Mouse (Mus musculus) embryonic facial prominence, embryonic 12.5 days (tissue): ENCODE data around the gene Ptprq. TPM values are rescaled to one million over a fixed set of nuclear protein-coding genes. Genes with fewer than 3 reads are reported as not detected.

Experiments
- ATAC-seq: fragments of 200-750 bp; cut with Nextera tagmentation; 2 replicates; pipeline ENCODE4 v1.8.0; 2017; ENCODE audit not compliant: insufficient number of reproducible peaks, insufficient read depth, low FRiP score, low TSS enrichment
- H3K27ac ChIP-seq: fragments of 300-500 bp; sonication (generic); 2 replicates; pipeline ENCODE4 v1.5.1; 2016; ENCODE audit warnings: mild to moderate bottlenecking
- H3K27me3 ChIP-seq: fragments of 300-500 bp; sonication (generic); 2 replicates; pipeline ENCODE4 v1.6.1; 2016; ENCODE audit warnings: mild to moderate bottlenecking, moderate library complexity
- H3K36me3 ChIP-seq: fragments of 300-500 bp; sonication (generic); 2 replicates; pipeline ENCODE4 v1.6.1; 2016; ENCODE audit warnings: mild to moderate bottlenecking
- H3K4me1 ChIP-seq: fragments of 300-500 bp; sonication (generic); 2 replicates; pipeline ENCODE4 v1.6.1; 2016
- H3K4me2 ChIP-seq: fragments of 300-500 bp; sonication (generic); replicated peaks from 2 replicates; pipeline ENCODE4 v1.6.1; 2016; ENCODE audit warnings: mild to moderate bottlenecking, moderate library complexity
- H3K4me3 ChIP-seq: fragments of 300-500 bp; sonication (generic); 2 replicates; pipeline ENCODE4 v1.5.1; 2016; ENCODE audit warnings: mild to moderate bottlenecking
- H3K9ac ChIP-seq: fragments of 300-500 bp; sonication (generic); 2 replicates; pipeline ENCODE4 v1.6.1; 2016; ENCODE audit warnings: mild to moderate bottlenecking, moderate library complexity
- H3K9me3 ChIP-seq: fragments of 300-500 bp; sonication (generic); 2 replicates; pipeline ENCODE4 v1.6.1; 2016; ENCODE audit warnings: mild to moderate bottlenecking, moderate library complexity
- WGBS: fragments of 180-500 bp; shearing (Covaris S2); methylation state at CpG from one replicate; pipeline ENCODE4 v1.1.7; 2016; 5-methylcytosine and 5-hydroxymethylcytosine counted together
- polyA plus RNA-seq: library from polyadenylated mRNA; unstranded; fragments of >200 nt; fragmentation: Nextera tagmentation; extraction: Ambion mirVana; gene quantifications from 2 replicates; pipeline ENCODE4 v1.2.1, GENCODE M21; 2016

The Ptprq gene
- polyA plus RNA-seq, 1 experiment from 2014 or later: 0.17 TPM

DNA sequence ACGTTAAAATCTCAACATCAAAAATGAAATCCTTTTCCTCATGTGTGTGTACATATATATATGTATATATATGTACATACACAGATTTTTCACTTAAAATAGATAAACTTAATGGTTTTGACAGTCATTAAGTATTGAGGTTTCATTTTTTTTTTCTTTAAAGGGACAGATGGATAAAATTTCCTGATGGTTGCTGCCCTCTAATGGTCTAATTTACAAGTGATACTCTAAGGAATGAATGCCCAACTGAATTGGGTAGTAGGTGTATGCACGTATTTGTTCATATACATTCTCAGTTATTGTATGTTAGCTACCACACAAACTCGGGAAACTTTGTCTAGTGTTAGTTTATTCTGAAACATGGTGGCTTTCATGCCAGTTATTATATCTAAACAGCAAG, 15.4 kb downstream of the Ptprq start:
- H3K27ac ChIP-seq: no peak overlapping the region
- no peak overlapping the region for H3K9ac ChIP-seq
- no peaks in the 10 kb centered on the region for H3K27me3 ChIP-seq
- H3K4me1 ChIP-seq: no peaks in the 10 kb centered on the region
- 50% methylated on average over 3 of the region's 3 CpGs for WGBS
- no peak overlapping the region for H3K4me3 ChIP-seq
- ATAC-seq: no peak
- H3K36me3 ChIP-seq: no peaks in the 10 kb centered on the region
- no peak overlapping the region for H3K4me2 ChIP-seq
- H3K9me3 ChIP-seq: no peaks in the 10 kb centered on the region

DNA sequence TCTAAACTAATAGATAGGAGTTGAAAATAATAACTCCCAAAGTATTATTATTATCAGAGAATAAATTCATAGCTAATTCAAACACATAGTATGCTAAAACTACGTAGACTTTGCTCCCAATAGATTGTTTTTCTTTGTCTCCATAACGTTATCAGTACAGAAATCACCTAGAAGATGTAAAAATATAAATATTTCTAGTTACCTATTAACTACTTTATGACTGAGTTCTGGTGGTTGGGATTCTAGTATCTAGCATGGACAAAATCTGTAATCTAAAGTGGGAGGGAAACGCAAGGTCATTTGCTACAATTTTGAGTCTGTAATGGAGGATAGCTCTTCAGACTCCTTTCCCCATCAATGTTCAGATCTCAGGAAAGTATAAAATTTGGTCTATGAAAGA, 18.9 kb downstream of the Ptprq start:
- H3K9me3 ChIP-seq: no peaks in the 10 kb centered on the region
- H3K4me1 ChIP-seq: no peaks in the 10 kb centered on the region
- H3K27me3 ChIP-seq: no peaks in the 10 kb centered on the region
- WGBS: 86% methylated on average over 3 of the region's 3 CpGs
- H3K4me3 ChIP-seq: no peak overlapping the region
- H3K27ac ChIP-seq: no peak overlapping the region
- no peak overlapping the region for H3K9ac ChIP-seq
- H3K36me3 ChIP-seq: no peaks in the 10 kb centered on the region
- no peak overlapping the region for H3K4me2 ChIP-seq
- ATAC-seq: no peak

DNA sequence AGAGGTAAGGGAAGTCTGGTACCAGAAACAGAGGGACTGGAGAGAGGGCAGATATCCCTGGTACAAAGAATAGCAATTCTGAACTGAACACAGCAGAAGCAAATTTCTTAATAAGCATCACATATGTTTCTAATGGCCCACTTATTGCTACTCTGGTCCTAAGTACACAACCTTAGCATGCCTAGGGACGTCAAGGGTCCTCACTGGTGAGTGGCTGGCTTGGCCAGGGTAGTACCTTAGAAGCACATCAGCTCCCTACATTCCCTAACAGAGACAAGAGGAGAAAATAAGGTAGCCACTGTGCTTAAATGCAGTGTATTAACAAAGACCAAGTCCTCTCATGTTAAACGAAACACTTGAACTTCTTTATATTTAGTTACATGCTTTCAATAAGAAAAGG, 21.1 kb downstream of the Ptprq start:
- WGBS: 61% methylated on average over 2 of the region's 2 CpGs
- no peak overlapping the region for H3K4me3 ChIP-seq
- ATAC-seq: no peak

DNA sequence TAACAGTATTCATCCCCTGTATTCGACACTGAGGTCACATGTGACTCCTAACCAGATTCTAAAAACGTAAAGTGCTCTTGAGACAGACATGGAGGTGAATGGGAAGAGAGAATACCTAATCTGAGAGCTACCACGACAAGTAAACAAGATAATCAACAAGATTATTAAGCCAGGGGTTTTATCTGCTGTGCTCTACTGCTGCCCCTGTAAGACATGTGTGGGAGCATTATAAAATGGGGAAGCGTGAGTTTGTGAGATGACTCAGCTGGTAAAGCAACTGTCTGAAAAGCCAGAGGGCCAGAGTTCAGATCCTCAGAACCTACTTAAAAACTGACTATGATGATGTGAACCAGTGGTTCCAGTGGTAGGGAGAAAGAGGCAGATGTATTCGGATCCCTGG, 22.7 kb downstream of the Ptprq start:
- no peak overlapping the region for H3K4me3 ChIP-seq
- H3K27me3 ChIP-seq: no peaks in the 10 kb centered on the region
- H3K4me2 ChIP-seq: no peak overlapping the region
- H3K9me3 ChIP-seq: no peaks in the 10 kb centered on the region
- no peak overlapping the region for H3K27ac ChIP-seq
- no peaks in the 10 kb centered on the region for H3K4me1 ChIP-seq
- H3K9ac ChIP-seq: no peak overlapping the region
- 78% methylated on average over 5 of the region's 5 CpGs for WGBS
- ATAC-seq: no peak
- no peaks in the 10 kb centered on the region for H3K36me3 ChIP-seq

More for the DNA sequence above, 21.1 kb downstream of the Ptprq start:
- Histone ChIP-seq H3K36me3 (no peaks in the 10 kb centered on the region), H3K27me3 (no peaks in the 10 kb centered on the region), H3K9ac (no peak overlapping the region), H3K4me2 (no peak overlapping the region), H3K27ac (no peak overlapping the region), H3K9me3 (no peaks in the 10 kb centered on the region), H3K4me1 (no peaks in the 10 kb centered on the region)

DNA sequence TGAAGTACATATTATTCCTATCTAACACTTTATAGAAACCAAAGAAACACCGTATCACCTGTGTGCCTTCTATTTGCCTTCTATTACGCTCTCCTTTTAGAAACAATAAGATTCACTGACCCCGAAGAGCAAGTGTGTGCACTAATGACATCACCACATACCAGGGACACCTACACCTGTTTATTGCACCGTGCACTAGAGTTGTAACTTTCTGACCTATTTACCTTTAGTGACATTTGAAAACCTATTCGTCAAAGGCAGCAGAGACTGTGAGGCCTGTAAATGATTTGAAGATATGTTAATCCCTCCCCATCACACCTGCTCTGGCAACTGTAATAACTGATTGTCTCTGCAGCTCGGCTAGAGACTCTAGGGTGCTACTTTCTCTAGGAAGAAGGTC, 32.5 kb downstream of the Ptprq start:
- H3K4me3 ChIP-seq: no peak overlapping the region
- no peaks in the 10 kb centered on the region for H3K36me3 ChIP-seq
- H3K27me3 ChIP-seq: no peaks in the 10 kb centered on the region
- H3K9me3 ChIP-seq: no peaks in the 10 kb centered on the region
- 74% methylated on average over 6 of the region's 6 CpGs for WGBS
- H3K27ac ChIP-seq: no peak overlapping the region
- H3K4me2 ChIP-seq: no peak overlapping the region
- no peaks in the 10 kb centered on the region for H3K4me1 ChIP-seq
- H3K9ac ChIP-seq: no peak overlapping the region
- ATAC-seq: no peak

DNA sequence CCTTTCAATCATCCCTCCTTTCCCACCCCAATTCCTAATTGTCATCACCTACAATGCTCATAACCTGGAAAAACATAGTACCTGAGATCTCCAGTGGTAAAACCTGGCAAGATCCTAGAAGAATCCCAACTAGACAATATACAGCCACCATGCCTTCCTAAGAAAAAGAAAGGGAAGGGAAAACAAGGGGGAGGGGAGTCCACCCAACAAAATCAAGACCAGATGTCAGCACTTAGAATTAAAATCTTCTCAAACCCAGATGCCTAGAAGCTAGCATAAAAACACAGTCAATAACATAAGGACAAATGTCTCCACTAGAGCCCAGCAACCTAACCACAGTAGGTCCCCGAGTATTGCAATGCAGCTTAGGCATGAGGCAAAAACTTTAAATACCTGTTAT, 43.9 kb downstream of the Ptprq start:
- H3K4me1 ChIP-seq: peaks cover 6% of the 10 kb centered on the region
- no peak overlapping the region for H3K4me2 ChIP-seq
- no peaks in the 10 kb centered on the region for H3K9me3 ChIP-seq
- WGBS: 31% methylated on average over 1 of the region's 1 CpGs
- no peak overlapping the region for H3K4me3 ChIP-seq
- no peaks in the 10 kb centered on the region for H3K36me3 ChIP-seq
- no peak overlapping the region for H3K9ac ChIP-seq
- no peak overlapping the region for H3K27ac ChIP-seq
- no peaks in the 10 kb centered on the region for H3K27me3 ChIP-seq
- ATAC-seq: no peak

DNA sequence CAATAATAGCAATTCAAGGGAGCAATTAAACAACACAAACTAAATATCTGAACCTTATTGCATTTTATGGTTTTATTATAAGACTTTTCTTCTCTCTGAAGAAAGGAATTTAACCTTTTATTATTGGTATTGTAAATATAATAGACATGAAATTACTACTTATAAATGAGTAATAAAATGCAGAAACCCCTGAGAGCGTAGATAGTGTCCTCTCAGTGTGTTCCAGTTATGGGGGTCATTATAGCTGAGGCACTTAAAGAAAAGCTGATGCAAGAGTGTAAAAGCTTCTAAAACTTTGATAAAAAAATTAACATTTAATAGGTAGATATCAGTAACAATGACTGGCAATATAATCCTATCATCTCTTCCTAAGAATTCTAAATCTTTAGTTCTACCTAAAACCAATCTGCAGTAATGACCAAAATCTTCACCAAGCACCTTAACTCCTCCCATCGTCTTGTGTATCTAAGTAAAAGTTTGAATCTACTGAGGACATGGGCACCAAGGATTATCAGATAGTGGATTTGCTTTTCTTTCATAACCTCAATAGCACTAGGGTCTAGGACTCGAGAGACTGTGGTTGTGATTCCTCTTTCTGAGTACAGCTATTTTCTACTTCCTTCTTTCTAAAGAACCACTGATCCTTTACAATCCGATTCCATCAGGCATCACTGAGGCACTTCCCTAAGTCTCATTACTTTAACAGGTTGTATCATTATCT, 51.3 kb downstream of the Ptprq start:
- Histone ChIP-seq H3K4me2 (no peak overlapping the region), H3K4me3 (no peak overlapping the region), H3K27ac (no peak overlapping the region), H3K9ac (no peak overlapping the region), H3K4me1 (no peaks in the 10 kb centered on the region), H3K36me3 (no peaks in the 10 kb centered on the region), H3K27me3 (no peaks in the 10 kb centered on the region), H3K9me3 (no peaks in the 10 kb centered on the region)
- no peak for ATAC-seq
- 81% methylated on average over 4 of the region's 4 CpGs for WGBS

DNA sequence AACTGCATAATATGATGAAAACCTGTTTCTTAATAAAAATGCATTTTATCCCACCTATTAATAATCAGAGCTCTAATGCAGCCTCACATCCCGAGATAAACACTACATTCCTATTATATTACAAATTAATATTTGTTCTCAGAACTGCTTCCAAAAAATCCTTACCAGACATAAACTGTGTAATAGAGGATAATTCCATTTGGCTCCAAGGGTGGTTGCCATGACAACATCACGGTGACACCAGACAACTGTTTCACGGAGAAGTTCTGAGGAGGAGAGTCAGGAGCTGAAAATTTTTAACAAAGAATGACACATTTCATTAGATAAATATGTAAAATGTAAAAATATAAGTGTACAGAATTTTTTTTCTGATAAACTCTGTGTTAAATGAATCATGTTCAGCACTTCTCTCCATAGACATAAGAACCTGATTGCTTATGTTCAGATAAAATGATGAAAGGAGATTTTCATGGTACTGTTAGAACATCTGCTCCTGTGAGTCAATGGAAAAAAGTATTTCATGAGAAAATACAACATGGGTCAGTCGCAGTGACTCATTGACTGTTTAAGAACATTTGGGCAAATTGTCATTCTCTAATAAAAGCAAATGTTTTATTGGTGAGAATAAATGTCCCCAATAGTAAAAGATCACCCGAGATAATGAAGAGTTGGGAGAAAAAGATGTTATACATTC, 57.3 kb downstream of the Ptprq start:
- no peak for ATAC-seq
- Histone ChIP-seq H3K4me3 (no peak overlapping the region), H3K4me1 (no peaks in the 10 kb centered on the region), H3K36me3 (no peaks in the 10 kb centered on the region), H3K9ac (no peak overlapping the region), H3K9me3 (no peaks in the 10 kb centered on the region), H3K4me2 (no peak overlapping the region), H3K27me3 (no peaks in the 10 kb centered on the region), H3K27ac (no peak overlapping the region)
- WGBS: 49% methylated on average over 5 of the region's 5 CpGs

DNA sequence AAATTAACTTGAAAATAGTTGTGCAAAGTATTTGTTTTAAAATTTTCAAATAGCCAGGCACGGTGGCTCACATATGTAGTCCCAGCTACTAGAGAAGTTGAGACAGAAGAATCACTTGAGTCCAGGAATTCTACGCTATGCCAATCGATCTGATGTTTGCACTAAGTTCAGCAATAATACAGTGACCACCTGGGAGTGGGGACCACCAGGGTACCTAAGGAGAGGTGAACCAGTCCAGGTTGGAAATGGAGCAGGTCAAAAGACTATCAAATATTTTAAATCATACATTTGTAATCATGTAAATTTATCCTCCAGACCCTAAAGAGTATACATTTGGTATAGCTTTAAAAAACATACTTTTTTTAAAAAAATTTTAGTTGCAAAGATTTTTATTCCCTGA, 57.9 kb downstream of the Ptprq start:
- no peak for ATAC-seq
- WGBS: 80% methylated on average over 3 of the region's 3 CpGs
- Histone ChIP-seq H3K4me3 (no peak overlapping the region), H3K36me3 (no peaks in the 10 kb centered on the region), H3K4me1 (no peaks in the 10 kb centered on the region), H3K9ac (no peak overlapping the region), H3K9me3 (no peaks in the 10 kb centered on the region), H3K4me2 (no peak overlapping the region), H3K27me3 (no peaks in the 10 kb centered on the region), H3K27ac (no peak overlapping the region)

DNA sequence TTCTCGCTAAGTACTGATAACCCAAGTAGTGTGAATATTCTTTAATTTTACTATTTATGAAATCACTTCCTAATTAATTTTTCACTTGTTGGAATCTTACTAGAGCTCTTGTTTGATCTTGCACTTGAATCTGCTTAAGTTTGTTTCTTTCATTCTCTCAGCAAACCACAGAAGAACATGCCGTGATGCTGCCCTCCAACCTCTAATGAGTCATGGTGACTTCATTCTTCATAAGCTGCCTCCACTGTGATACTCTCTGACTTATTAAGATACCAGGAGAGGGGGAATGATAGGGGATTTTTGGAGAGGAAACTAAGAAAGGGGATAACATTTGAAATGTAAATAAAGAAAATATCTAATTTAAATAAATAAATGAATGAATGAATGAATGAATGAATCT, 60.7 kb downstream of the Ptprq start:
- 93% methylated on average over 2 of the region's 2 CpGs for WGBS
- Histone ChIP-seq H3K4me3 (no peak overlapping the region), H3K4me2 (no peak overlapping the region), H3K9me3 (no peaks in the 10 kb centered on the region), H3K27me3 (no peaks in the 10 kb centered on the region), H3K36me3 (no peaks in the 10 kb centered on the region), H3K9ac (no peak overlapping the region), H3K4me1 (no peaks in the 10 kb centered on the region), H3K27ac (no peak overlapping the region)
- no peak for ATAC-seq

DNA sequence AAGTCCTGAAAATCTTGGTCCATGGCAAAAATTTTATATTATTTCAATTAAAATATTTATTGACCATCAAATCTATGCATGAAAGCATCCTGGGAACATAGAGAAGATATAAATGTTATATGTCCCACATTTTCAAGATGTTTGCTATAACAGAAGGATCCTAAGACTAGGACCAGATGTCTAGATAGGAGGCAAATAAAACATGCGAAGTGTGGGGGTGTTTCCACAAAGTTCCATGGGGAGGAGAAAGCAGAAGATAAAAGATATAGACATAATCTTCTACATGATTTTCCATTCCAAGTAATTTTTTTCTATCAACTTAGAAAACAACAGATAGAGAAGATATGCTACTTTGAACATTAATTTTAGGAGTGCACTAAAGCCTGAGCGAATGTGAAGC, 70.2 kb downstream of the Ptprq start:
- H3K4me2 ChIP-seq: no peak overlapping the region
- no peaks in the 10 kb centered on the region for H3K27me3 ChIP-seq
- no peak overlapping the region for H3K4me3 ChIP-seq
- H3K9ac ChIP-seq: no peak overlapping the region
- H3K27ac ChIP-seq: no peak overlapping the region
- no peaks in the 10 kb centered on the region for H3K36me3 ChIP-seq
- H3K9me3 ChIP-seq: no peaks in the 10 kb centered on the region
- WGBS: 87% methylated on average over 2 of the region's 2 CpGs
- H3K4me1 ChIP-seq: no peaks in the 10 kb centered on the region
- ATAC-seq: no peak

DNA sequence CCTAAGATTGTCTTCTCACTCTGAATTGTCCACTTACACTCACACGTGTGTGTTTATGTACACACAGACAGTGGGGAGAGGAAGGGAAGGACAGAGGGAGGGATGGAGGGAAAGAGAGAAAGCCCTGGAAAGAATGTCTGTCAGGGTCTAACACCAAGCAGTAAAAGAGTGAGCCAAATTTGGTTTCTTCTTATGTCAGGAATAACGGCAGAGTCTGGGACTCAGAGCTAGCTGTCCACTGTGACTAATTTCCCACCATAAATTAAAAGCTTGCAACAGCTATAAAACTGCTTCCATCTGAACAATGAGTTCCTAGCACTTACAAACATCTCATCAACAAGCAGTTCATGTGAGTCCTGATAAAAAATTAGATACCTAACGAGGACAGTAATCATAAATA, 91.7 kb downstream of the Ptprq start:
- H3K36me3 ChIP-seq: no peaks in the 10 kb centered on the region
- no peak overlapping the region for H3K9ac ChIP-seq
- no peaks in the 10 kb centered on the region for H3K4me1 ChIP-seq
- no peak for ATAC-seq
- H3K4me2 ChIP-seq: no peak overlapping the region
- no peaks in the 10 kb centered on the region for H3K9me3 ChIP-seq
- H3K27me3 ChIP-seq: no peaks in the 10 kb centered on the region
- no peak overlapping the region for H3K27ac ChIP-seq
- no peak overlapping the region for H3K4me3 ChIP-seq
- 71% methylated on average over 3 of the region's 3 CpGs for WGBS
